Mouse (Mus musculus): ENCODE data around the gene Hoxb6.

DNA sequence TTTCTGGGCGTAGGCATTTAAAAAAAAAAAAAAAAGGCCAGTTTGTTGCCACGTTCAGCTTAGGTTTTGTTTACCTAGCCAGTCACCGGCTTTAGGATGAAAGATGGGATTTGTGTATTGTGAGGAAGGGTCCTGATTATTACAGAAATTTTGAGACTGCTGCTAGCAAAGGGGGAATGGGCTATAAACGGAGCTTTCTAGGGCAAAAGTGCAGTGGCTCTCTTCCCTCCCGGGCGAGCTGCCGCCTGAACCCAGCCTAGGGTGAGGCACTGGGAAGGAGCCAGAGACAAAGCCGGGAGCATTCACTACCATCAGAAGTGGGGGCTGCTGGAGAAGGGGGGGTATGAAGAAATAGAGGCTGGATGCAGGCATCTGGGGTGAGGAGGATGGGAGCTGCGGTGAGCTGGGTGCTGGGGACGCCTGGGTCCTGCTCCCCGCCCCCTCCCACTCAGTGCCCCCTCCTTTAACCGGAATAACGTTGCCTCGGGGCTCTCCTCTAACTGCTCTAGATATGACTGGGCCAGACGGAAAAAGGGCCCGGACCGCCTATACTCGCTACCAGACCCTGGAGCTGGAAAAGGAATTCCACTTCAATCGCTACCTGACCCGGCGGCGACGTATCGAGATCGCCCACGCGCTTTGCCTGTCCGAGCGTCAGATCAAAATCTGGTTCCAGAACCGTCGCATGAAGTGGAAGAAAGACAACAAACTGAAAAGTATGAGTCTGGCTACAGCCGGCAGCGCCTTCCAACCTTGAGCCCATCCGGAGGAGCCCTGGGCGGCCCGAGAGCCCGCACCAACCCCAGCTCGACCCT lies 12.3 kb downstream of the Hoxb6 start:
- TF ChIP-seq POLR2A (IDR thresholded peaks at IDR 0.05; ENCODE audit: borderline replicate concordance, extremely low read depth, insufficient read depth, insufficient read length, poor library complexity, severe bottlenecking) (no peak), CTCF (IDR thresholded peaks at IDR 0.05; ENCODE audit: borderline replicate concordance, extremely low read depth, insufficient read depth, insufficient read length) (no peak)

All from brain, embryonic 14.5 days (tissue).